Mouse (Mus musculus): ENCODE measurements around the gene Kat7.

DNA sequence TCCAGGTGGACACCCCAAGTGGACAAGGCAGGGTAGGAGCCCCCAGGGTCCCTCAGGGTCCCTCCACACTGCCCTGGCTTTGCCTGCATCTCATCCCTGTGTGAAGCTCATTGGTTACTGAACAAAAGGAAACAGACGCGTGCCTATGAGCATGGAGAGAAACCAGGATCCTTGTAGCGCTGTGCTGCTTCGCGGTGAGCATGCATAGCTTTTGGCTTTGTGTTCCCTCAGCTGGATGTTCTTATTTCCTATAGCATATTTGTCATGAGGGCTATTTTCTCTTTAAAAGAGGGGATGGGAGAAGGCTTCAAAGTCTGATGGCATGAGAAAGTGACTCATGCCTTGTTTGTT lies 45.6 kb upstream of the Kat7 start:
- peak; percentile 24; the same call in 1 of the 2 replicates for TF ChIP-seq POLR2A (IDR thresholded peaks at IDR 0.05; ENCODE audit: control insufficient read depth, extremely low read depth, insufficient read depth, low read length, poor library complexity)
- TF ChIP-seq CTCF (IDR thresholded peaks at IDR 0.05; ENCODE audit: borderline replicate concordance, control insufficient read depth, extremely low read depth, insufficient read depth, low read length, poor library complexity) = no peak

Data from thymus, adult 2 months (tissue).